Mouse (Mus musculus) liver, adult 2 months (tissue): ENCODE measurements around the gene Akt2. TPM values are rescaled to one million over a fixed set of nuclear protein-coding genes. Genes with fewer than 3 reads are reported as not detected.

ENCODE experiments used
- DNase-seq: peaks from one replicate; pipeline ENCODE4 v3.0.0-alpha.2; 2011; ENCODE audit warnings: low read depth, low spot score; ENCODE audit errors: extremely low read depth
- H3K27ac ChIP-seq: fragments of 200-500 bp; replicated peaks from 2 replicates; pipeline ENCODE4 v1.5.1; 2012; ENCODE audit warnings: low read depth, mild to moderate bottlenecking, control low read depth, inconsistent platforms, low read length; ENCODE audit not compliant: insufficient read depth
- H3K27me3 ChIP-seq: fragments of 200-500 bp; 2 replicates; pipeline ENCODE4 v1.6.1; 2012; ENCODE audit warnings: mild to moderate bottlenecking, moderate library complexity, low read length, inconsistent platforms; ENCODE audit not compliant: control insufficient read depth, insufficient read depth
- H3K36me3 ChIP-seq: fragments of 200-500 bp; 2 replicates; pipeline ENCODE4 v1.6.1; 2012; ENCODE audit warnings: low read length, inconsistent platforms; ENCODE audit not compliant: control insufficient read depth, insufficient read depth
- H3K4me1 ChIP-seq: fragments of 200-500 bp; 2 replicates; pipeline ENCODE4 v1.6.1; 2011; ENCODE audit warnings: low read length; ENCODE audit not compliant: control insufficient read depth, insufficient read depth
- H3K4me3 ChIP-seq: fragments of 200-500 bp; 2 replicates; pipeline ENCODE4 v1.5.1; 2011; ENCODE audit warnings: low read depth, mild to moderate bottlenecking, control low read depth, low read length, moderate library complexity; ENCODE audit not compliant: insufficient read depth
- H3K79me2 ChIP-seq: fragments of 200-500 bp; 2 replicates; pipeline ENCODE4 v1.6.1; 2012; ENCODE audit warnings: inconsistent platforms, mild to moderate bottlenecking, low read length, moderate library complexity; ENCODE audit not compliant: control insufficient read depth, insufficient read depth
- H3K9ac ChIP-seq: fragments of 200-500 bp; 2 replicates; pipeline ENCODE4 v1.6.1; 2012; ENCODE audit warnings: low read depth, mild to moderate bottlenecking, control low read depth, inconsistent platforms, low read length
- CTCF ChIP-seq: fragments of 200-500 bp; IDR thresholded peaks from 2 replicates; pipeline ENCODE4 v1.5.1; 2011; ENCODE audit warnings: low read depth, low read length, control low read depth
- POLR2A ChIP-seq: fragments of 200-500 bp; IDR thresholded peaks from 2 replicates; pipeline ENCODE4 v1.6.1; 2011; ENCODE audit warnings: low read length, control low read depth; ENCODE audit not compliant: insufficient read depth; ENCODE audit errors: extremely low read depth
- WGBS: fragments of 180-500 bp; shearing (Covaris S2); methylation state at CpG from one replicate; pipeline ENCODE4 v1.1.7; 2018; 5-methylcytosine and 5-hydroxymethylcytosine counted together
- polyA plus RNA-seq: library from polyadenylated mRNA; depleted of rRNA; stranded (reverse); fragments of >200 nt; gene quantifications from 2 replicates; pipeline ENCODE4 v1.2.3, GENCODE M21; 2012
- total RNA-seq: library from RNA; depleted of rRNA; stranded (reverse); fragments of >200 nt; gene quantifications from 2 replicates; pipeline ENCODE4 v1.2.3, GENCODE M21; 2014

The Akt2 gene
- total and polyA plus RNA-seq, 2 experiments: 57.1 to 81.3 TPM

DNA sequence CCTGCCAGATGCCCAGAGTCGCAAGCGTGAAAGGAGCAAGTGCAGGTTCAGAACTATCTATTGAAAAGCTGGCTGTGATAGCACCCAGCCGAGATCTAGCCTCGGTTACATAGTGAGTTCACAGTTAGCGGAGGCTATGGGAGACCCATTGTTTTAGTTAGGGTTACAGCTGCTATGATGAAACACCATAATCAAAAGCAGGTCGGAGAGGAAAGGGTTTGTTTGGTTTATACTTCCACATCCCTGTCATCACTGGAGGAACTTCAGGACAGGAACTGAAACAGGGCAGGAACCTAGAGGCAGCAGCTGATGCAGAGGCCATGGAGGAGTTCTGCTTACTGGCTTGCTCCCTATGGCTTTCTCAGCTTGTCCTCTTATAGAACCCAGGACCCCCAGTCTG, 13.8 kb upstream of the Akt2 start:
- TF ChIP-seq POLR2A (no peak), CTCF (no peak)
- Histone ChIP-seq H3K27ac (no peak overlapping the region), H3K27me3 (no peaks in the 10 kb centered on the region), H3K4me3 (no peak overlapping the region), H3K4me1 (no peaks in the 10 kb centered on the region), H3K9ac (no peak overlapping the region), H3K79me2 (no peaks in the 10 kb centered on the region), H3K36me3 (0 out of 2 replicates have a peak, but pooled peaks cover 2% of the 10 kb centered on the region)
- WGBS: 88% methylated on average over 6 of the region's 6 CpGs
- DNase-seq: no peak

DNA sequence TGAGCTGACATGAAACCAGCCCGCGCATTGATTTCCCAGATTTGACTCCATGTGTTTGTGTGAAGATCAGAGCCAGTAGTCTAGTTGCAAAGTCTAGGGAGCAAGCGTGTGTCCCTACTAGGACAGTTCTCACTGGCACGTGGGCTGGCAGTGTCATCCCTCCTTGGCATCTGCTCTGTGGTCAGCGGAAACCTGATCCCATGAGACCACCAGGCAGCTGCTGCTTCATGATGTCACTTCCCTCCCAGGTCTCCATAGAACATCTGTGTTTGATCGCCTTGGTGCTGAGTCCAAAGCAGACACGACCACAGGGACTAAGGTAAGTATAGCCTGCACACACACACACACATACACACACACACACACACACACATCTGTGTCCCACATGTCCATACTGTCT, 12.9 kb upstream of the Akt2 start:
- Histone ChIP-seq H3K79me2 (no peaks in the 10 kb centered on the region), H3K27me3 (no peaks in the 10 kb centered on the region), H3K4me3 (no peak overlapping the region), H3K36me3 (0 out of 2 replicates have a peak, but pooled peaks cover 2% of the 10 kb centered on the region), H3K4me1 (no peaks in the 10 kb centered on the region), H3K9ac (no peak overlapping the region), H3K27ac (no peak overlapping the region)
- DNase-seq: no peak
- TF ChIP-seq CTCF: no peak
- TF ChIP-seq POLR2A: no peak
- 90% methylated on average over 7 of the region's 7 CpGs for WGBS

- no peaks in the 10 kb centered on the region for H3K27me3 ChIP-seq
- no peaks in the 10 kb centered on the region for H3K79me2 ChIP-seq
- no peak overlapping the region for H3K4me3 ChIP-seq
- 0 out of 2 replicates have a peak, but pooled peaks cover 2% of the 10 kb centered on the region for H3K36me3 ChIP-seq
- 92% methylated on average over 14 of the region's 14 CpGs for WGBS
- TF ChIP-seq POLR2A: no peak
- no peak for TF ChIP-seq CTCF
- H3K4me1 ChIP-seq: no peaks in the 10 kb centered on the region
- H3K27ac ChIP-seq: no peak overlapping the region
- H3K9ac ChIP-seq: no peak overlapping the region
- DNase-seq: peak; percentile 30
Observed at GRCm38 (mm10) chr7:27580380-27581174, 10.8 kb upstream of the Akt2 start.

GRCm38 (mm10) chr7:27586861-27587260, 4.5 kb upstream of the Akt2 start:
- Histone ChIP-seq H3K4me3 (no peak overlapping the region), H3K27me3 (no peaks in the 10 kb centered on the region), H3K36me3 (no peaks in the 10 kb centered on the region), H3K4me1 (no peaks in the 10 kb centered on the region), H3K27ac (no peak overlapping the region), H3K9ac (no peak overlapping the region), H3K79me2 (peaks cover 3% of the 10 kb centered on the region; the same call in 1 of the 2 replicates)
- no peak for DNase-seq
- no peak for TF ChIP-seq POLR2A
- WGBS: 91% methylated on average over 2 of the region's 2 CpGs

- DNase-seq: no peak
- 70% methylated on average over 2 of the region's 2 CpGs for WGBS
- H3K27ac ChIP-seq: no peak overlapping the region
- no peaks in the 10 kb centered on the region for H3K27me3 ChIP-seq
- no peak for TF ChIP-seq CTCF
- no peak for TF ChIP-seq POLR2A
- no peaks in the 10 kb centered on the region for H3K4me1 ChIP-seq
- no peaks in the 10 kb centered on the region for H3K36me3 ChIP-seq
- no peak overlapping the region for H3K4me3 ChIP-seq
- H3K79me2 ChIP-seq: peaks cover 6% of the 10 kb centered on the region; the same call in 1 of the 2 replicates
- no peak overlapping the region for H3K9ac ChIP-seq
Observed at GRCm38 (mm10) chr7:27587741-27588140, 3.6 kb upstream of the Akt2 start.

DNA sequence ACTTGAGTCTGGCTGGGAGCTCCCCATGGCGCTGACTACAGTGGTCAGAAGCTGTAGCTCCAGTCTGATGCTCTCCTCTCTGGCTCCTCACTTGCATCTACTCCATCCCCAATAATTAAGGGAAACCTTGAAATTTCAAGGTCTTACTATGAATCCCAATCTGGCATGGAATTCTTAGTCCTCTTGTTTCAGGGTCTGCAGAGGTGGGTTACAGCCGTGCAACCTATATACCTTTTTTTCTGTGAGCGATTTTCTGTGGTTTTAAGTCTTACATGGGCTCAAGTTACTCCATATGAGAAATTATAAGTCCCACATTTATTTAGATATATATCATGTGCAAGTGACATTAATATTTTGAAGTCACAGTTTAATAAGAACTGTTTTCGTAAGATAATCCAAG, 1.3 kb upstream of the Akt2 start:
- Histone ChIP-seq H3K9ac (no peak overlapping the region), H3K27me3 (no peaks in the 10 kb centered on the region), H3K4me1 (peaks cover 7% of the 10 kb centered on the region), H3K36me3 (no peaks in the 10 kb centered on the region), H3K4me3 (no peak overlapping the region), H3K79me2 (peaks cover 19% of the 10 kb centered on the region; the same call in 1 of the 2 replicates), H3K27ac (no peak overlapping the region)
- TF ChIP-seq POLR2A: no peak
- no peak for TF ChIP-seq CTCF
- WGBS: 97% methylated on average over 4 of the region's 4 CpGs
- no peak for DNase-seq
